ENCODE assay signal across 11 mouse cellular contexts in genomic region chr5:97348760-97349159, GRCm38 (mm10). TPM values are rescaled to one million over a fixed set of nuclear protein-coding genes. Genes with fewer than 3 reads are reported as not detected.
DNase-seq lines count a peak whose midpoint lies in the region; ATAC-seq lines count a peak whose summit lies in the region.
"Had no signal": no experiment of that assay in that cellular context is flagged by ENCODE, and none has a peak within 500 bp of the region (broad histone marks: within the 10 kb centered on the region; RNA-seq: fewer than 3 reads in every experiment).

No protein-coding gene starts in this region.

- no peak overlapping the region for H3K4me2 ChIP-seq in heart, embryonic 11.5 days
- no peak overlapping the region for H3K4me2 ChIP-seq in embryonic facial prominence, embryonic 15.5 days (replicated peaks)
- H3K4me2 ChIP-seq: heart, embryonic 15.5 days had no signal

- H3K9me3 ChIP-seq in heart, embryonic 11.5 days (replicated peaks; ENCODE audit: control insufficient read depth, low read length): no peaks in the 10 kb centered on the region
- H3K9me3 ChIP-seq in embryonic facial prominence, embryonic 15.5 days (replicated peaks): no peaks in the 10 kb centered on the region
- H3K9me3 ChIP-seq: heart, embryonic 15.5 days had no signal

- no peaks in the 10 kb centered on the region for H3K27me3 ChIP-seq in heart, embryonic 11.5 days (ENCODE audit: control insufficient read depth, insufficient read depth, low read length)
- no peaks in the 10 kb centered on the region for H3K27me3 ChIP-seq in embryonic facial prominence, embryonic 15.5 days
- H3K27me3 ChIP-seq: heart, embryonic 15.5 days had no signal

- intact Hi-C loops in left cerebral cortex, postnatal 4 days (cut with DNase I): no loop called here

- no peak overlapping the region for H3K27ac ChIP-seq in heart, embryonic 11.5 days (ENCODE audit: low read depth, low read length)
- no peak overlapping the region for H3K27ac ChIP-seq in embryonic facial prominence, embryonic 15.5 days (replicated peaks)
- H3K27ac ChIP-seq: heart, embryonic 15.5 days had no signal

- H3K4me3 ChIP-seq in heart, embryonic 11.5 days (ENCODE audit: low read depth, low read length): no peak overlapping the region
- no peak overlapping the region for H3K4me3 ChIP-seq in embryonic facial prominence, embryonic 15.5 days (replicated peaks)
- H3K4me3 ChIP-seq: heart, embryonic 15.5 days had no signal

- no peak overlapping the region for H3K9ac ChIP-seq in heart, embryonic 11.5 days (ENCODE audit: low read depth, low read length)
- no peak overlapping the region for H3K9ac ChIP-seq in embryonic facial prominence, embryonic 15.5 days
- H3K9ac ChIP-seq: heart, embryonic 15.5 days had no signal

- peak; percentile 10 for DNase-seq in heart, adult 8-10 months (ENCODE audit: low spot score)
- peak; percentile 16 for DNase-seq in left cerebral cortex, postnatal 4 days
- no peak for DNase-seq in left cerebral cortex, adult 9 months (ENCODE audit: low spot score in 2 of 2)
- peak; percentile 18 to 45 for DNase-seq in lung, postnatal 4 days
- no peak for DNase-seq in cerebellum, adult 8-10 months
- DNase-seq: kidney, postnatal 36 days; thymus, postnatal 4 days had no signal

- no peaks in the 10 kb centered on the region for H3K36me3 ChIP-seq in heart, embryonic 11.5 days (ENCODE audit: control insufficient read depth, insufficient read depth, low read length)
- no peaks in the 10 kb centered on the region for H3K36me3 ChIP-seq in embryonic facial prominence, embryonic 15.5 days
- H3K36me3 ChIP-seq: heart, embryonic 15.5 days had no signal

- 34% methylated on average over 2 of the region's 2 CpGs for WGBS in heart, embryonic 11.5 days (ENCODE audit: insufficient replicate concordance)
- WGBS in embryonic facial prominence, embryonic 15.5 days: 59% methylated on average over 2 of the region's 2 CpGs

- no peaks in the 10 kb centered on the region for H3K4me1 ChIP-seq in heart, embryonic 11.5 days (ENCODE audit: control insufficient read depth, insufficient read depth, low read length)
- H3K4me1 ChIP-seq in embryonic facial prominence, embryonic 15.5 days: no peaks in the 10 kb centered on the region

- ATAC-seq in heart, embryonic 11.5 days (replicated peaks; ENCODE audit: insufficient number of reproducible peaks, low FRiP score, low TSS enrichment): no peak
- ATAC-seq in embryonic facial prominence, embryonic 15.5 days (ENCODE audit: insufficient number of reproducible peaks, low FRiP score, low TSS enrichment, low read depth): peak; percentile 19; the same call in 1 of the 2 replicates
- ATAC-seq in megakaryocyte, adult 5-6 weeks (ENCODE audit: poor library complexity, severe bottlenecking): no peak

RNA-seq across cellular contexts. Expression of gene Naa11, which starts 43.4 kb away (rescaled TPM):
- not detected for total RNA-seq in heart, adult 8-10 months (2022)
- 0.06 TPM in 1 of 2 replicates, not detected in the other for polyA plus RNA-seq in heart, embryonic 11.5 days (2014; fragmentation: Nextera tagmentation; extraction: Ambion mirVana)
- total RNA-seq in left cerebral cortex, postnatal 4 days (2021): under 1 TPM; 0.10 to 0.18 TPM
- polyA plus RNA-seq in embryonic facial prominence, embryonic 15.5 days (2015; fragmentation: Nextera tagmentation; extraction: Ambion mirVana): 0.04 TPM in 1 of 2 replicates, not detected in the other
- total RNA-seq in megakaryocyte, adult 5-6 weeks (2015): not detected in 2 replicates
- not detected in 2 replicates for total RNA-seq in megakaryocyte, adult 5-6 weeks (2017)
- polyA plus RNA-seq: heart, embryonic 15.5 days had no signal

Comparison
In these comparisons a context has a peak if more than half of its experiments do, and no peak if none do; other contexts are left out.
1. DNase-seq: peak in heart, adult 8-10 months (single experiment), left cerebral cortex, postnatal 4 days (single experiment) and lung, postnatal 4 days (2 of 2); none in left cerebral cortex, adult 9 months (0 of 2) and cerebellum, adult 8-10 months (single experiment).